Mouse (Mus musculus) natural killer cell, adult 2 months (primary cell): ENCODE results near the gene Olfr1333.
"Not testable (repeated sequence)": the region's sequence is repeated elsewhere in the genome, so short reads cannot be mapped to it uniquely, and the experiment has no call there.

ENCODE experiments used
- DNase-seq, 2 experiments: peaks; one replicate each; pipeline ENCODE4 v3.0.0; 2022; ENCODE audit warnings: low spot score in 2 of 2

Gene Olfr1333

DNA sequence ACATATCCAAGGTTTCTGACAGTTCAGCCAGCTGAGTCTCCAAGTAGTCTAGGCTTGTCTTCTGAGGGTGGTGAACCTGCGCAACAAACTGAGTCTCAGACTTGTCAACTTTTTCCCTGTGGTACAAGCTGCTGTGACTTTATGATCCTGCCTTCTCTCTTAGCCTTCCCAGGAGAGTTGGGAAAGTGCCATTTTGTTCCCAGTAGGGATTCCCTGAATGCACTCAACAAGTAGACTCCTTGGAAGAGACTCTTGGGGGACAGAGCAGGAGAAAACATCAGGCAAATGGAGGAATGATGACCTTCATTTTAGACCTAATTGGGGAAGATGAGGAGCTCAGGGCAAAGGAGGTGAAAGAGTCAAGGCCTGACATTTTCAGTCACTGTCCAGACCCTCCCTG lies at the start of gene Olfr1333:
Olfr1333 (minus strand) TSS at position 101 of the 400 bp plus-strand sequence.
- DNase-seq = no peak

DNA sequence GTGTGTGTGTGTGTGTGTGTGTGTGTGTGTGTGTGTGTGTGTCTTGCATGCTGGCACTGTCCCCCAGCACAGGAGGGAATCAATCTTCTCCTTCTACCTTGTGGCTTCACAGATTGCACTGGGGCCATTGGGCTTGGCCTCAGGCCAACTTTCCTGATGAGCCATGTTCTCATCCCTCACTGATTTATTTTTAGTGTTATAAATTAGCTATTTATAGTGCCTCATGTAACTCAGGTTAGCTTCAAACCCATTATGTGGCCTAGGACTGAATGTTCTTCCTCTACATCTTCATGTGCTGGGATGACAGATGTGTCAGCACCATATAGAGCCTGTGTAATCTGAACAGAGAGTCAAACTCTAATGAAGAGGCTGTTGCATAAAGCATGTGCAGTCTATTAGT lies 31.5 kb upstream of the Olfr1333 start:
- no peak for DNase-seq

DNA sequence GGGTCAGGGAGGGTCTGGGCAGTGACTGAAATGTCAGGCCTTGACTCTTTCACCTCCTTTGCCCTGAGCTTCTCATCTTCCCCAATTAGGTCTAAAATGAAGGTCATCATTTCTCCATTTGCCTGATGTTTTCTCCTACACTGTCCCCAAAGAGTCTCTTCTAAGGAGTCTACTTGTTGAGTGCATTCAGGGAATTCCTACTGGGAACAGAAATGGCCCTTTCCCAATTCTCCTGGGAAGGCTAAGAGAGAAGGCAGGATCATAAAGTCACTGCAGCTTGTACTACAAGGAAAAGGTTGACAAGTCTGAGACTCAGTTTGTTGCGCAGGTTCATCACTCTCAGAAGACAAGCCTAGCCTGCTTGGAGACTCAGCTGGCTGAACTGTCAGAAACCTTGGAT lies 28.3 kb upstream of the Olfr1333 start, which contains the start of gene Olfr1331:
Olfr1331 (plus strand) TSS at position 301 of the 400 bp plus-strand sequence.
- no peak for DNase-seq

DNA sequence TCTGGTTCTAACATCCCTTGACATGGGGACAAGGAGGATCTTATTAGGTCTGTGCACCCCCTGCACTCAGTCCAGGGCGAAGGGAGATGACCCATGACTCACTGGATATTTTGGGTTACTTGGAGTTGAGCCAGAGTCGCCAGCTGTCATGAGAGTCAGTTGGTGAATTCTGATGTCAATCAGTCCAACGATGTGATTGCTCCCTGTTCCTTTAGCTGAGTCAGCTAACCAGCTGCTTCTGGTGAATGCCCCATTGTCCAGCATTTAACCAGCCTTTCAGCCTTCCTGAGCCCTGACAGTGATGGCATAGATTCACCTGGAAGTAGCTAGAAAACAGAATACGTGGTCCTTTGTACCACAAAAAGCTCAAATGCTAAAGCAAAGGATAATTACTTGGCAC lies 26.6 kb upstream of the Olfr1333 start:
- DNase-seq = no peak

DNA sequence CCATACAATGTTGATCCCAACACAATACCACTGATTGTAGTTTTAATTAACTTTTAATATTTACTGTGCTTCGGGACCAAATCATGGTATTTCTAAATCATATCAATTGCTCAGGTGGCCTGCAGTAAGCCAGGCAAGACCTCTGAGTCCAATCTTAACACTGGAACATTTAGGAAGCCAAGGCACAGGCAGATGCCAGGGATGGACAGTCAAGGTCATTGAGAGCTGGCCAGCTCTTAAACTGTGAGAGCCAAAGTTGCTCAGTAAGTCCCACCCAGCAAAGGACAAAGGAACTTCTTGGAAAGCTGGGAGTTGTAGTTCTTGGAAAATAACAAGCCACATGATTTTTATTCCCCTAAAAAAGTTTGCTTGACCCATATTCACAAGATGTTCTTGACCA lies 25.7 kb upstream of the Olfr1333 start:
- no peak for DNase-seq

DNA sequence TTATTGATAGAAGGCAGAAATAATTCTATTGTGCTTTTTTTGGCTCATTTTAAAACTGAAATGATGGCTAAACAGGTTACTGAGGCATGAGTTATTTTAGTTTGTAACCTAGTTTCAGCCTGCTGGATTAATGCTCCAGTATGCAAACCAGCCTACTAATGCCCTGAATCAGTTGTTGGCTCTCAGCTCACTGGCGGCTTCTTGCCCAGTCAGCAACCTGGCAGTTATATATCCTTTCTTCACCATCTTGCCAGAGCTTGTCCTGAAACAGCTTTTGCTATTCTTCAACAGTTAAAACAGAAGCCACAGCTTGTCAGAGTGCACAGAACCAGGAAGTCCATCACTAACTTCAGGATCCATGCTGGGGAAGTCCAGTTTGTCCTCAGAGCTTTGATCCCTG lies 17.2 kb downstream of the Olfr1333 start:
- DNase-seq = no peak

DNA sequence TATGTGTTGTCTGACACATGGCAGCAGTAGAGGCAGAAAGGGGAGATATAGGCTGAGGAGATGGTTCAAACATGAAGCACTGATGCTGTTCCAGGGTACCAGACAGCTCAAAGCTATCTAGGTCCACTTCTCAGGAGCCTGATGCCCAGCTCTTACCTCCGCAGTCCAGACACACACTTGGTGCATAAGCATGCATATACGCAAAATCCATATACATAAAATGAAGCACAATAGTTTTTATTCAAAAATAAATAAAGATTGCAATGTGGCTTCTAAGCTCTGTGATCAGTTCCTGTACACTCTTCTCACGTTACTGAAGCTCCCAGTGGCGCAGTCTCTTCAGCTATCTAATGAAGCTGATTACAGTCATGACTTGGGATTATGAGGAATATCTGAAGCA lies 26.2 kb downstream of the Olfr1333 start, which contains the start of gene Olfr1335:
Olfr1335 (minus strand) TSS at position 101 of the 400 bp plus-strand sequence.
- no peak for DNase-seq

DNA sequence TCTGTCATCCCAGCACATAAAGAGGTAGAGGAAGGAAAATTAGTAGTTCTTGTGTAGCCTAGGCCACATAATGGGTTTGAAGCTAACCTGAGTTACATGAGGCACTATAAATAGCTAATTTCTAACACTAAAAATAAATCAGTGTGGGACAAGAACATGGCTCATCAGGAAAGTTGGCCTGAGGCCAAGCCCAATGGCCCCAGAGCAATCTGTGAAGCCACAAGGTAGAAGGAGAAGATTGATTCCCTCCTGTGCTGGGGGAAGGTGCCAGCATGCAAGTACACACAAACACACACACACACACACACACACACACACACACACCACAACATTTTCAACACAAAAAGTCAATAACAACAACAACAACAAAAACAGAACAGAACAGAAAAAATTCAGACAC lies 43.3 kb downstream of the Olfr1333 start:
- not testable (repeated sequence) for DNase-seq

DNA sequence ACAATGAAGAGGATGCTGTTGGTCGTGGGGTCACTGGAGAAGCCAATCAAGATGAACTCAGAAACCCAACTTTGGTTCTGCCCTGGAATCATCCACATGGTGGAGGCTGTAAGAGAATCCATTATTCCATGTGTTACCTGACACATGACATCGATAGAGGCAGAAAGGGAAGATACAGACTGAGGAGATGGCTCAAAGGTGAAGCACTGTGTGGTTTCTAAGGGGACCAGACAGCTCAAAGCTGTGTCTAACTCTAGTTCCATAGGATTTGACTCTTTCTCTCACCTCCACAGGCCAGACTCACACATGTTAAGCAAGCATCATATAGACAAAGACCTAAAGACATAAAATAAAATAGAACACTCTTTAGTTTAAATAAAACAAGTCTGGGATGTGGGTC lies 53.6 kb downstream of the Olfr1333 start, which contains the start of gene Olfr1337:
Olfr1337 (minus strand) TSS at position 101 of the 400 bp plus-strand sequence.
- no peak for DNase-seq
